Mouse (Mus musculus) megakaryocyte, embryonic 14.5 days (primary cell): ENCODE measurements around the gene Srgap3.

Experiments
- FLI1 ChIP-seq: IDR thresholded peaks from 2 replicates; pipeline ENCODE4 v1.6.1; 2012; ENCODE audit warnings: low read length, inconsistent platforms, mixed read lengths
- GATA1 ChIP-seq: IDR thresholded peaks from 3 replicates; pipeline ENCODE4 v1.6.1; 2012; ENCODE audit warnings: mixed read lengths, low read length, inconsistent platforms, borderline replicate concordance

DNA sequence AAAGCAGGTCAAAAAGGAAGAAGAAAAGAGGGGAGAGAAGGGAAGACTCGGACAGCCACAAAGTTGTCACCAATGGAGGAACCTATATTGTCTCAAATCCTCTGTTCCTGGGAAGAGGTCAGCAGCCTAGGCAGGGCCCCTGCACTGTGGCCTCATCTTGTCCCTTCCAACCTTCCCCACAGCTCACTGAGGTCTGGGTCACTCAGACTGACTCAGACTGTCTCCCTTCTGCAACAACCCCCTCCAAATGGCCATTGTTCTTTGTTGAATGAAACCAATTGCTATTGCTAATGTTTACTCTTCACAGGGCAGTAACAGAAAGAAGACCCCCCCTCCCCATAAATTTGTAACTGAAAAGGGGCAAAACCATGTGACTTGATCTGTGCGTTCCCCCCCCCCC is 2.2 kb upstream of the Srgap3 start:
- no peak for TF ChIP-seq GATA1
- TF ChIP-seq FLI1 = no peak
